ENCODE assay signal across 8 mouse cellular contexts in genomic region chr4:120747941-120748866, GRCm38 (mm10). TPM values are rescaled to one million over a fixed set of nuclear protein-coding genes. Genes with fewer than 3 reads are reported as not detected.
DNase-seq lines count a peak whose midpoint lies in the region; ATAC-seq and TF ChIP-seq lines count a peak whose summit lies in the region.

Kcnq4 (minus strand) TSS chr4:120748612.

- H3K4me1 ChIP-seq in liver, adult 2 months (ENCODE audit: control insufficient read depth, insufficient read depth, low read length): 0 out of 2 replicates have a peak, but pooled peaks cover 2% of the 10 kb centered on the region
- peaks cover 24% of the 10 kb centered on the region for H3K4me1 ChIP-seq in forebrain, embryonic 13.5 days
- peaks cover 8% of the 10 kb centered on the region for H3K4me1 ChIP-seq in limb, embryonic 11.5 days (ENCODE audit: control insufficient read depth, insufficient read depth, low read length)

- no peak within 1 kb of the TSS for H3K27ac ChIP-seq in liver, adult 2 months (replicated peaks; ENCODE audit: insufficient read depth, low read depth, low read length)
- no peak within 1 kb of the TSS for H3K27ac ChIP-seq in forebrain, embryonic 13.5 days
- no peak within 1 kb of the TSS for H3K27ac ChIP-seq in limb, embryonic 11.5 days (replicated peaks; ENCODE audit: low read depth, low read length)

- DNase-seq in liver, adult 2 months (ENCODE audit: extremely low read depth, low read depth, low spot score): no peak
- DNase-seq in liver (no peak), adipocyte (ENCODE audit: low spot score) (no peak)
- DNase-seq in limb, embryonic 11.5 days (ENCODE audit: low spot score): peak; percentile 36
- peak; percentile 21 for DNase-seq in retina, embryonic 14.5 days (ENCODE audit: low spot score)
- no peak for DNase-seq in adrenal gland, postnatal 36 days
- no peak for DNase-seq in layer of hippocampus, postnatal 25 days (ENCODE audit: extremely low spot score in 1 of 2, low spot score in 1 of 2)

- H3K4me3 ChIP-seq in liver, adult 2 months (ENCODE audit: insufficient read depth, low read depth, low read length): peak within 1 kb of the TSS; percentile 33; the same call in 1 of the 2 replicates
- H3K4me3 ChIP-seq in forebrain, embryonic 13.5 days: peak within 1 kb of the TSS; percentile 66
- peak within 1 kb of the TSS; percentile 47 for H3K4me3 ChIP-seq in limb, embryonic 11.5 days (ENCODE audit: low read depth, low read length)

- no peaks in the 10 kb centered on the region for H3K79me2 ChIP-seq in liver, adult 2 months (ENCODE audit: control insufficient read depth, insufficient read depth, low read length)

- H3K9me3 ChIP-seq in forebrain, embryonic 13.5 days (replicated peaks): no peaks in the 10 kb centered on the region
- H3K9me3 ChIP-seq in limb, embryonic 11.5 days (ENCODE audit: control insufficient read depth, low read length): no peaks in the 10 kb centered on the region

- peaks cover 6% of the 10 kb centered on the region; the same call in 1 of the 2 replicates for H3K27me3 ChIP-seq in liver, adult 2 months (ENCODE audit: control insufficient read depth, insufficient read depth, low read length)
- H3K27me3 ChIP-seq in forebrain, embryonic 13.5 days: peaks cover 80% of the 10 kb centered on the region
- peaks cover 63% of the 10 kb centered on the region for H3K27me3 ChIP-seq in limb, embryonic 11.5 days (ENCODE audit: control insufficient read depth, insufficient read depth, low read length)

- 0 out of 2 replicates have a peak, but pooled peaks have one; percentile 4 for ATAC-seq in forebrain, embryonic 13.5 days
- no peak for ATAC-seq in limb, embryonic 11.5 days (ENCODE audit: insufficient number of reproducible peaks, low FRiP score, low TSS enrichment, low read depth)

- no peak within 1 kb of the TSS for H3K9ac ChIP-seq in liver, adult 2 months (ENCODE audit: low read depth, low read length)
- peak within 1 kb of the TSS; percentile 72 for H3K9ac ChIP-seq in forebrain, embryonic 13.5 days
- H3K9ac ChIP-seq in limb, embryonic 11.5 days (ENCODE audit: low read length): 0 out of 2 replicates have a peak within 1 kb of the TSS, but pooled peaks have one; percentile 4

- H3K36me3 ChIP-seq in liver, adult 2 months (ENCODE audit: control insufficient read depth, insufficient read depth, low read length): no peaks in the 10 kb centered on the region
- H3K36me3 ChIP-seq in forebrain, embryonic 13.5 days (ENCODE audit: poor library complexity, severe bottlenecking): no peaks in the 10 kb centered on the region
- H3K36me3 ChIP-seq in limb, embryonic 11.5 days (ENCODE audit: control insufficient read depth, insufficient read depth, low read length): no peaks in the 10 kb centered on the region

- 9% methylated on average over 42 of the region's 42 CpGs for WGBS in liver, adult 2 months
- WGBS in forebrain, embryonic 13.5 days: 4% methylated on average over 42 of the region's 42 CpGs
- 1% methylated on average over 42 of the region's 42 CpGs for WGBS in limb, embryonic 11.5 days

- no peak for TF ChIP-seq CTCF in liver, adult 2 months (IDR thresholded peaks at IDR 0.05; ENCODE audit: low read depth, low read length)

- H3K4me2 ChIP-seq in forebrain, embryonic 13.5 days: peak within 1 kb of the TSS; percentile 100
- H3K4me2 ChIP-seq in limb, embryonic 11.5 days (ENCODE audit: low read depth, severe bottlenecking): peak within 1 kb of the TSS; percentile 100

- TF ChIP-seq POLR2A in liver, adult 2 months (IDR thresholded peaks at IDR 0.05; ENCODE audit: extremely low read depth, insufficient read depth, low read length): no peak

RNA-seq across cellular contexts. Expression of gene Kcnq4, which starts in this region (rescaled TPM):
- 0.28 and 0.34 TPM in 2 replicates for total RNA-seq in liver, adult 2 months (2014; rRNA removed)
- 0.57 and 0.58 TPM in 2 replicates for polyA plus RNA-seq in liver, adult 2 months (2012; rRNA removed)
- 3.4 and 4.0 TPM in 2 replicates for polyA plus RNA-seq in forebrain, embryonic 13.5 days (2015; fragmentation: Nextera tagmentation; extraction: Ambion mirVana)
- 5.1 and 6.1 TPM in 2 replicates for polyA plus RNA-seq in limb, embryonic 11.5 days (2014; fragmentation: Nextera tagmentation; extraction: Ambion mirVana)
- total RNA-seq in adrenal gland, postnatal 36 days (2021): 1 to 10 TPM; 2.3 TPM
- 1 to 10 TPM; 4.8 to 6.2 TPM for total RNA-seq in layer of hippocampus, postnatal 25 days (2021)

Comparison
In these comparisons a context has a peak if more than half of its experiments do, and no peak if none do; other contexts are left out.
1. DNase-seq: peak in limb, embryonic 11.5 days (single experiment) and retina, embryonic 14.5 days (single experiment); none in liver, adult 2 months (single experiment), liver (single experiment), adipocyte (single experiment), adrenal gland, postnatal 36 days (0 of 2) and layer of hippocampus, postnatal 25 days (0 of 2).
2. Peak in every context shown above with its lines, with median percentiles within 50 percentile points of each other: H3K4me3 ChIP-seq.